Mouse (Mus musculus): ENCODE results near the gene Frmpd4. TPM values are rescaled to one million over a fixed set of nuclear protein-coding genes. Genes with fewer than 3 reads are reported as not detected.
A peak's percentile ranks its signal among the peaks of the same experiment; 100 is the strongest.

Frmpd4 gene
- total and polyA plus RNA-seq, 3 experiments = not detected

DNA sequence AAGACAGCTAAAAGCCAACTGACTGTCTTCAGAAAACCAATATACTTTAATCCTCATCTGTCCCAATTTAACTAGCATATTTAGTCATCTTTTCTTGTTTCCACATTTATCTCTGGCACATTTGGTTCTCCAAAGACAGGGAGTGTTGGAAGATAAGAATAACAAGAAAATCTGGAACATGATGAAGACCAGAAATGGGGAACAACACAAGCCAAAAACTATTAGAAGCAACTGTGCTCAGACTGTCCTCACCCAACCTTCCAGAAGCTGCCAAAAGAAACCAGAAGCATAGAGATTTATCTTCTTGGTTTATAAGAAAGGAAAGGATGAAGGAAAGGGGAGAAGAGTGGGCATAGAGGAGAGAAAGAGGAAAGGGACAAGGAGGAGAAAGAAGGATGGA lies 748.6 kb downstream of the Frmpd4 start:
- no peak overlapping the region for H3K27ac ChIP-seq (ENCODE audit: insufficient read depth, low read depth)
- dilution Hi-C loops (cut with MboI; ENCODE audit: extremely low pct_ligation_motif_present, extremely low pct_unique_long_range_greater_than_20kb, low sequenced_read_pairs) = no loop called here

DNA sequence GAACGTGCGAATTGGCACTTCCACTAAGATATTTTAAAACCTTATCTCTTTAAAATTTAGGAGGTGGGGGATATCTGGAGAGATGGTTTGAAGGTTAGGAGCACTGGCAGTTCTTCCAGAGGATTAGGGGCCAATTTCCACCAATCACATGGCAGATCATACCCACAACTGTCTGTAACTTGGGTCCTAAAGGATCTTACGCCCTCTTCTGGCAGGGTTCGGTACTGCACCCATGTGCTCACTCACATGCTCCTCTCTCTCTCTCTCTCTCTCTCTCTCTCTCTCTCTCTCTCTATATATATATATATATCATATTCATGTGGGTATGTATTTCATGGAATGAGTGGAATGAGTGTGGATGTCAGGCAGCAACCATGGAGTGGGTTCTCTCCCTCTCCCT lies 759.7 kb downstream of the Frmpd4 start:
- in situ Hi-C loops (cut with MboI; ENCODE audit: low pct_ligation_motif_present, low pct_unique_long_range_greater_than_20kb, low sequenced_read_pairs) (loop anchor here (25.0 kb wide), 1 partner anchor 530 kb away; no protein-coding TSS in a partner anchor), dilution Hi-C loops (cut with MboI; ENCODE audit: extremely low pct_ligation_motif_present, extremely low pct_unique_long_range_greater_than_20kb, low sequenced_read_pairs) (no loop called here)
- Histone ChIP-seq H3K9me3 (replicated peaks; ENCODE audit: low read length) (no peaks in the 10 kb centered on the region), H3K79me2 (replicated peaks; ENCODE audit: control insufficient read depth, extremely low read depth, insufficient read depth, poor library complexity, severe bottlenecking) (no peaks in the 10 kb centered on the region), H3K4me1 (ENCODE audit: control insufficient read depth in 1 of 2, insufficient read depth in 2 of 2) (no peaks in the 10 kb centered on the region), H3K27me3 (replicated peaks) (no peaks in the 10 kb centered on the region), H3K4me2 (ENCODE audit: insufficient read depth, low read depth, poor library complexity, severe bottlenecking) (no peak overlapping the region), H3K9ac (ENCODE audit: insufficient read depth, low read depth) (no peak overlapping the region), H3K36me3 (replicated peaks in 1 of 2; ENCODE audit: control insufficient read depth in 1 of 2, insufficient read depth in 1 of 2, low read length in 1 of 2) (no peaks in the 10 kb centered on the region), H3K4me3 (replicated peaks in 1 of 3; ENCODE audit: low read depth in 2 of 3, low read length in 2 of 3, poor library complexity in 1 of 3) (no peak overlapping the region), H3K27ac (ENCODE audit: insufficient read depth, low read depth) (no peak overlapping the region)
- TF ChIP-seq MAZ (IDR thresholded peaks at IDR 0.05; ENCODE audit: low read depth, low read length) (no peak), MYC (IDR thresholded peaks at IDR 0.05; ENCODE audit: low read depth, low read length) (0 out of 2 replicates have a peak, but pooled peaks have one; percentile 44), MAFK (IDR thresholded peaks at IDR 0.05; ENCODE audit: insufficient replicate concordance, low read length) (no peak), ZNF384 (IDR thresholded peaks at IDR 0.05; ENCODE audit: low read depth, low read length) (no peak), RAD21 (IDR thresholded peaks at IDR 0.05; ENCODE audit: low read depth, low read length) (peak; percentile 51), CTCF (conservative IDR thresholded peaks at IDR 0.05 in 1 of 2, IDR thresholded peaks at IDR 0.05 in 1 of 2; ENCODE audit: low read depth in 2 of 2, low read length in 2 of 2) (peak; percentile 41 to 62), MAX (IDR thresholded peaks at IDR 0.05; ENCODE audit: low read length) (no peak), USF2 (conservative IDR thresholded peaks at IDR 0.05; ENCODE audit: low read depth, low read length) (no peak), BHLHE40 (IDR thresholded peaks at IDR 0.05; ENCODE audit: low read depth, low read length) (no peak), TCF12 (IDR thresholded peaks at IDR 0.05; ENCODE audit: low read depth, low read length) (no peak), UBTF (IDR thresholded peaks at IDR 0.05; ENCODE audit: low read depth, low read length) (no peak), MXI1 (IDR thresholded peaks at IDR 0.05; ENCODE audit: low read depth, low read length) (no peak), IRF4 (IDR thresholded peaks at IDR 0.05; ENCODE audit: low read depth, low read length) (no peak), POLR2A (IDR thresholded peaks at IDR 0.05; ENCODE audit: low read depth, low read length) (no peak), HCFC1 (IDR thresholded peaks at IDR 0.05; ENCODE audit: low read depth, low read length) (no peak), KAT2A (IDR thresholded peaks at IDR 0.05; ENCODE audit: insufficient replicate concordance, low read length) (no peak), JUN (IDR thresholded peaks at IDR 0.05; ENCODE audit: insufficient read depth, low read depth, low read length) (no peak), ZMIZ1 (IDR thresholded peaks at IDR 0.05; ENCODE audit: low read depth, low read length) (no peak), EP300 (IDR thresholded peaks at IDR 0.05; ENCODE audit: low read length) (no peak), SMC3 (IDR thresholded peaks at IDR 0.05; ENCODE audit: low read depth, low read length) (peak; percentile 38)
- DNase-seq (ENCODE audit: extremely low read depth) = peak; percentile 58

More for the DNA sequence above, 748.6 kb downstream of the Frmpd4 start:
- in situ Hi-C loops (cut with MboI; ENCODE audit: low pct_ligation_motif_present, low pct_unique_long_range_greater_than_20kb, low sequenced_read_pairs) = no loop called here
- Histone ChIP-seq H3K9ac (ENCODE audit: insufficient read depth, low read depth) (no peak overlapping the region), H3K79me2 (replicated peaks; ENCODE audit: control insufficient read depth, extremely low read depth, insufficient read depth, poor library complexity, severe bottlenecking) (no peaks in the 10 kb centered on the region), H3K4me3 (replicated peaks in 1 of 3; ENCODE audit: low read depth in 2 of 3, low read length in 2 of 3, poor library complexity in 1 of 3) (no peak overlapping the region), H3K9me3 (replicated peaks; ENCODE audit: low read length) (no peaks in the 10 kb centered on the region), H3K36me3 (replicated peaks in 1 of 2; ENCODE audit: control insufficient read depth in 1 of 2, insufficient read depth in 1 of 2, low read length in 1 of 2) (no peaks in the 10 kb centered on the region), H3K4me1 (ENCODE audit: control insufficient read depth in 1 of 2, insufficient read depth in 2 of 2) (no peaks in the 10 kb centered on the region), H3K27me3 (replicated peaks) (no peaks in the 10 kb centered on the region), H3K4me2 (ENCODE audit: insufficient read depth, low read depth, poor library complexity, severe bottlenecking) (no peak overlapping the region)
- DNase-seq (ENCODE audit: extremely low read depth) = no peak
- no peak for TF ChIP-seq USF1 (IDR thresholded peaks at IDR 0.05; ENCODE audit: low read depth, low read length)
- TF ChIP-seq CHD2 (IDR thresholded peaks at IDR 0.05; ENCODE audit: low read length) = no peak
- no peak for TF ChIP-seq GABPA (IDR thresholded peaks at IDR 0.05; ENCODE audit: insufficient replicate concordance, low read depth, low read length)
- no peak for TF ChIP-seq CTCF (conservative IDR thresholded peaks at IDR 0.05 in 1 of 2, IDR thresholded peaks at IDR 0.05 in 1 of 2; ENCODE audit: low read depth in 2 of 2, low read length in 2 of 2)
- TF ChIP-seq RCOR1 (conservative IDR thresholded peaks at IDR 0.05; ENCODE audit: low read depth, low read length) = no peak
- TF ChIP-seq ELF1 (IDR thresholded peaks at IDR 0.05; ENCODE audit: low read depth, low read length) = no peak
- TF ChIP-seq SMC3 (IDR thresholded peaks at IDR 0.05; ENCODE audit: low read depth, low read length) = no peak
